Mouse (Mus musculus): ENCODE results near the gene Olfr1094.

Olfr1094 gene

GRCm38 (mm10) chr2:86824363-86824762 lies at the start of gene Olfr1094:
Olfr1094 (plus strand) TSS chr2:86824663.
- DNase-seq (ENCODE audit: low read depth, low spot score) = no peak

GRCm38 (mm10) chr2:86782179-86782578 lies 42.3 kb upstream of the Olfr1094 start, which contains the start of gene Olfr1093:
Olfr1093 (plus strand) TSS chr2:86782479.
- no peak for DNase-seq (ENCODE audit: low read depth, low spot score)

GRCm38 (mm10) chr2:86809918-86810317 lies 14.5 kb upstream of the Olfr1094 start, which contains the start of gene Olfr141:
Olfr141 (minus strand) TSS chr2:86810018.
- DNase-seq (ENCODE audit: low read depth, low spot score) = no peak

DNA sequence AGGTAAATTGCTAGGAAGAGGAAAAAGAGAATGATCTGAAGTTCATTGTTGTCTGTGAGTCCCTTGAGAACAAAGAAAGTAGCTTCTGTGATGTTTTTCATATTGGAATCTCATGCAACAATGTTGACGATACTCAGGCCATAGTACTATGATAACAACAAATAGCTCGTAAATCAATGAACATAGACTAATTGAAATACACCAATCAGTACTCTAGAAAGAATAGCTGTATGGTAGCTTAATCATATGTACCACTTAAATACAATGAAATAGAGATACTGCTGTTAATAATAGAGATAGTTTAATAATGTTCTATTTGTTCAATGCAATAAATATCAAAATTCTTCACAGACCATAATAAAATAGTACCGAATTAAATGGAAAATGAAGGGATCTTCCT lies 27.1 kb downstream of the Olfr1094 start, which contains the start of gene Olfr1095:
TSS of gene Olfr1095 (minus strand) at position 101 of the 400 bp plus-strand sequence.
- DNase-seq (ENCODE audit: low read depth, low spot score) = no peak

GRCm38 (mm10) chr2:86874702-86875101 lies 50.2 kb downstream of the Olfr1094 start, which contains the start of gene Gm13723:
Gm13723 (minus strand) TSS chr2:86874802.
- no peak for DNase-seq (ENCODE audit: low read depth, low spot score)

Data from 3T3-L1 (cell line).